Mouse (Mus musculus) layer of hippocampus, adult 9-10 months (tissue): ENCODE data around the gene Iqcj.

Source experiments
- DNase-seq: peaks from one replicate; pipeline ENCODE4 v3.0.0; 2022; ENCODE audit warnings: low spot score

The Iqcj gene

DNA sequence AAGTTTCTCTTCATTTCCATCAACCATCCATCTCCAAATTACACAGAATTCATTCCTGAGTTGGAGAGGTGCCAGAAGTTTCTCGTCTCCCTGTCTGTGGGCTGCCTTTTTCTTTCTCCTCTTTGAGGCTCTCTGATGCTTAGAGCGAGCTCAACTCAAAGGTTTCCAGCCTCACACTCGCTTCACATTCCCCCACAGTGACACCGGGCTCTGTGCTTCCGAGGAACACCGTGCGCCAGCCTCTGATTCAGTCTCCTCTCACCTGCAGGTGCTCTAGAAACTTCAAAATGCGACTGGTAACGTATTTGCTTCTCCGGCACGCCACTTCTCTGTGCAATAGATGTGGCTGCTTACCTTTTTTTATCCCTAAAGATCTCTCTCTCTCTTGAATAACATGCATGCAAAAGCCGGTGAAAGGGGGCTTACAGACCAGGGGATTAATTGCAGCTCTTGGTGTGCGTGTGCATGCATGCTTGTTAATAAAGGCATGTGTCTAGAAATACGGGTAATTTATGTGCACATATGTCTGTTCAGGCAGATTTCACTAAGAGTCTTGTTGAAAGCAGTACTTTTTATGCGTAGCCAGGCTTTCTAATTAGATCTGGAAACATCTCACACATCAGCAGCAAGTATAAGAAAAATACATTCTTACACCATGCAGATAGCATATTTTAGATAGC, at the start of gene Iqcj, which contains the start of gene Iqschfp:
TSS of gene Iqcj (plus strand) at position 195 of the 680 bp plus-strand sequence.
TSS of gene Iqschfp (plus strand) at position 207 of the 680 bp plus-strand sequence.
- no peak for DNase-seq

DNA sequence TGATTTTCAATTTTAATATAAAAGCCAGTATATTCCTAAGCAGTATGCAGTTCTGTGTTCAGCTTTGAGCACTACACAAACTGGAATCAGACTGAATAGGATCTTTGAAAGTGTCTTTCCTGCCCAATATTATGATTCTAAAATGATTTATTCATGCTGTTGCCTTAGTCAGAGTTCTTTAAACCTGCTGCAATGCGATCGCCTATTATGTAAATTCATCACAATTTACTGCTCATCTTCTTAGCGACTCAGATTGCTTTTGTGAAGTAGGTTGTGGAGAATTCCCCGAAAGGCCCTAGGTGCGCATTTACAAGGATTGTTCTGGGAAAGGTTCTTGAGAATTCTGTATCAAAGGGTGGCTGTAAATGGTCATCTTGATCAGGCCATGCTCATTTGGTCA, 39.6 kb upstream of the Iqcj start:
- DNase-seq, result no peak

- DNase-seq, result no peak
Measured at GRCm38 (mm10) chr3:67861524-67861923, 30.5 kb upstream of the Iqcj start.

- DNase-seq, result no peak
Measured at GRCm38 (mm10) chr3:67867420-67868065, 24.5 kb upstream of the Iqcj start.

GRCm38 (mm10) chr3:67869424-67869823, 22.6 kb upstream of the Iqcj start:
- DNase-seq, result no peak

DNA sequence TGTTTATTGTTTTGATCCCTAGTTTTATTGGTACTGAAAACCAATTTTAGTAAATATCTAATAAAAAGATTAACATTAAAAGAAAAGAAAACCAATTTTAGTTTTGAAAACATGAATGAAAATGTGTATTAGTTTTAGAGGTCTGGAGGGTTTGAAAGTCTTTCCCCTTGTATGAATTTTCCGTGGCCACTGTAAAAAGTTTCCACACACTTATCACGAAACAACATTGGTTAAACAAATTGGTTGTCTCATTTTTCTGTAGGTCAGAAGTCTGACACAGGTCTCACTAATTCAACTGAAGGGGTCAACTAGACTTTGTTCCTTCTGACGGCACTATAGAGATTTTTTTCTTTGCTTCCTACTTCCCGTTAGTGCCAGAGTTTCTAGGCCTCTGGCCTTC, 14.8 kb upstream of the Iqcj start:
- DNase-seq, result no peak

DNA sequence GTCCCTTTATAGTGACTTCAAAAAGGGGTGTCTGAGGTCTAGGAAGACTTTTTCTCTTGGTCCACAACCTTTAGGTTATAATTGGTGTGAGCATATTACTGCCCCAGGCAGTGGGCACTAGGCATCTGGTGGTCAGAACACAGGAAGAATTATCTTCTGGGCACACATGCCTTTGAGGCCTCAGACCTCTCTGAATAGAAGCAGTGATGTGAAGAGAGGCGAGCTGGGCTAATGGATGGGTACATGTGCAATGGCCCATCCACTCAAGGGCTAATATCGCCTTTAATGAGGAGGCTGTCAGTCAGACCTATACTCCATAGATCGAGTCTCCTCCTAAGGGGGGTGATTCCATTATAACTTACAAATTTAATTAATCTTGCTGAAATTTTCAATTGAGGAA, 7.7 kb upstream of the Iqcj start:
- no peak for DNase-seq

- DNase-seq, result no peak
Measured at GRCm38 (mm10) chr3:67886176-67886575, 5.8 kb upstream of the Iqcj start.

DNA sequence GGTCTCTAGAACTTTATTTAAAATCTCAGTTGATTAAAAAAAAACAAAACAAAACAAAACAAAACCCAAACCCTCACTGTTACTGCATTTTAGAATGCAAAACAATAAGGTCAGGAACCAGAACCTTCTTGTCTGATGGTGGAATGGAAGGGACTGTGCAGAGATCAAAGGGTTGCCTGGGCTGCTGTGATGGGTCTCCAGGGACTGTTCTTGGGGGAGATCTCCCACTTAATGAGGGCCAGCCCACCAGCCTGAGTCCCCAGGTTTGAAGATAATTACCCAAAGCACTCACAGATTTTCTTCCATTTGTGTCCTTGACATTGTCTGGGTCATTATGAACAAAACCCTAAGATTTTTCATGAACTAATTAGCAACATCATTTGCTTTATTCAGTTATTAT, 4.8 kb upstream of the Iqcj start:
- DNase-seq, result no peak

GRCm38 (mm10) chr3:67892768-67893167, 748 bp downstream of the Iqcj start:
- no peak for DNase-seq

- no peak for DNase-seq
Measured at GRCm38 (mm10) chr3:67902517-67902916, 10.5 kb downstream of the Iqcj start.

DNA sequence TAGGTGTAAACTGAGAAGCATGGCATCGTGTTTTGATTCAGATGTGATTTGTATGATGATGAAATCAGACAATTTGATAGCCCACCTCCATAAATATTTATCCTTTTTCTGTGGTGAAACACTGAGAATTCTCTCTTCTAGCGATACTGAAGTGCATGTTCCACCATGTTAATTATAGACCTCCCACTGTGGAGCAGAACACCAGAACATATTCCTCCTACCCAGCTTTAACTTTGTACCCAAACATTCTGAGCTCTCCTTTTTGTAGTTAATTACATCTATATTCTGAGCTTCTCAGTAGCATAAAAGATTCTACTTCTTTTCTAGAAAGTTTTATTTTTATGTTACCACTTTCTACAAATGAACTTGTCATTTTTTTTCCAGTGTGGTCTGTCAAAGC, 16.6 kb downstream of the Iqcj start:
- DNase-seq, result no peak

DNA sequence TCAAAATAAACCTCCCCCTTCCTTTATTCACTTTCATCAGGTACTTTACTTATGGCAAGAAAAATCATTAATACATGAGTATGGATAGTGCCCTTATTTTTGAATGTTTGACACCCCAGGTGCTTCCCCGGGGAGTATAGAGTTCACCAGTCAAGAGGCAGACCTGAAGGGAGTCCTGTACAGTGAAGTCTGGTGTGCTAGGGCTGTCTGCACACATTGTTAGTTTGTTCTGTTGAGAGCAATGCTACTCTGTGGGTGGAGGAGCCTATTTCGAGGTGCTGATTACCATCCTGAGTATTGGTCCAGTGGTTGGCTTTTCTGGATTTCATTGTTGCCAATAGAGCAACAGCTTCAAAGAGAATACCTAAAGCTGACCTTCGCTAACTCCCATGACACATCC, 26.1 kb downstream of the Iqcj start:
- no peak for DNase-seq

GRCm38 (mm10) chr3:67918634-67919259, 26.7 kb downstream of the Iqcj start:
- no peak for DNase-seq

DNA sequence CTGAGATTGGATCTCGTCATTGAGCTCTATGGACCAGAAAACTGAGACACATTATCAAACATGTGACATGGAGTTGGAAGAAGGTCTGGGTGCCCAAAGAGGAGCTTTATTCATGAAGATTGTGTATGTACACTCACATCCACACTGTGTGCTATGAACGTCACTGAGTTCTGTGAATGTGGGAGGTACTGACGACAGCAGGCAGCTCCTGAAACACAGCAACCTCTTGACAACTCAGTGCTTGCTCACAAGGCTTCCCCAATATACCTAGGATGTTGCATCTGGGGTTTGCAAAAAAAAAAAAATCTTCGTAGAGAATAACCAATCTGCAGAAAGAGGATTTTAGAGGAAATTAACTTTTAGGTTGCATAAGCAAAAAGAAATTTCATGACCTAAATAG, 31.1 kb downstream of the Iqcj start:
- DNase-seq, result no peak

- no peak for DNase-seq
Measured at GRCm38 (mm10) chr3:67925453-67925852, 33.4 kb downstream of the Iqcj start.

DNA sequence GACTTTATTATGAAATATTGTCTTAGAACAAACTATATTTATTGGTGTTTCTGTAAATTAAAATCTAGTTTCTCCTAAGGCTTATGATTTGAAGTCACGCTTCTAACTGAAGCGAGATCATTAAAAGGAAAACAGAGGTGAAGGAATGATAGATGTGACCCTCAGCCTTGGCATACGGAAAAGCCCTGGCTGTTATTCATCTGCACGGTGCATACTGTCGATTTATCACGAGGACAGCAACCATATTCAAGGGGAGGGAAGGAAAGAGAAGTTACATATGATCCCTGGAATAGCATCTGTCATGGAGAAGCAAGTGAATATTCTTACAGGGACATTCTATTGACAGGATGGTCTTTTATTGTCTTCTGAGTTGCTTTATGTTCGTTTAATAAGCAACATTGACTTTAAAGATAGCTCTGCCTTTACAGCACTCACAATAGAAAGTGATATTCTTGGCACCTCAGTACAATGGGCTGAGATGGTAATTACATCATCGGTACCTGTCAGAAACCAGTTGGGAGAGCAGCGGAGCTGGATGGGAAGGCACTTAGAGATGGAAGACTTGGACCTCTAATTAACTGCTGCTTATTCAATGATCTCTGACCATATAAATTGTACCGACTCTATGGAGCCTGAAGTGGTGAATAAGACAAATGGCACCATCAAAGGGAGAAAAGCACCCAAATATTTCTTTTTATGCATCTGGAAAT, 38.6 kb downstream of the Iqcj start:
- DNase-seq, result no peak

DNA sequence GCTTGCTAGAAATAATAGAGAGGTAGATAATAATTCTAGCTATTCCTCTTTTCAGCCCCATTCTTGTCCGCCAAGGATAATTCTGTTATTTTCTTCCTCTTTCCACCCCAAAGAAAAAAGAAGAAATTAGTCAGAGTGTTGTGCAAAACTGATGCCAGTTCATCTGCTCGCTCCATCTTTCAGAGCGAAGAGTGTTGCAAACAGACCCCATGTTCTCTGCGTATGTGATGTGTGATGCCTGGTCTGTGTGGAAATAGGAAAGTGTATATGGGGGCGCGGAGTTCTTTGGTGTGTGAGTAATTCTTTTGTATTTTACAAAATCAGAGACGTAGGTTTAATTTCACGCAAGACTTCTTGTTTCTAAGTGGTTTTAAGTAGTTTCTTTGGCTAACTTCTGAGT, 39.2 kb downstream of the Iqcj start:
- no peak for DNase-seq

DNA sequence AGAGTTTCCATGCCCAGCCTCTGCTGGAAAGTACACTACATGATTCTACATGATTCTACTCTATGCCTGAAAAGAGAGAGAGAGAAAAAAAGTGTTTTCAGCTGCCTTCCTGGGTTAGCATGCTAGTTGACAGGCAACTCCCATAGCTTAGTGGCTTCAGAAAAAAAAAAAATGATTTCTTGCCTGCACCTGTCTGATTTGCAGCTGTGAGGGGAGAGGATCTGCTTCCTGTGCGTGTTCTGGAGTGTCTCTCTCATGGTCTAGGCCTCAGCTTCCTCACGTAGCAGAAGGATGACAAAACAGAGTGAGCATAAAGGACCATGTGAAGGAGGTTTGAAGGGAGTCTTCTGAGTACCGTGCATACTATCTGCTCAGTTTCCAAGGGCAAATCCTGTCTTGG, 39.9 kb downstream of the Iqcj start:
- no peak for DNase-seq

GRCm38 (mm10) chr3:67935829-67936228, 43.8 kb downstream of the Iqcj start:
- DNase-seq, result no peak

DNA sequence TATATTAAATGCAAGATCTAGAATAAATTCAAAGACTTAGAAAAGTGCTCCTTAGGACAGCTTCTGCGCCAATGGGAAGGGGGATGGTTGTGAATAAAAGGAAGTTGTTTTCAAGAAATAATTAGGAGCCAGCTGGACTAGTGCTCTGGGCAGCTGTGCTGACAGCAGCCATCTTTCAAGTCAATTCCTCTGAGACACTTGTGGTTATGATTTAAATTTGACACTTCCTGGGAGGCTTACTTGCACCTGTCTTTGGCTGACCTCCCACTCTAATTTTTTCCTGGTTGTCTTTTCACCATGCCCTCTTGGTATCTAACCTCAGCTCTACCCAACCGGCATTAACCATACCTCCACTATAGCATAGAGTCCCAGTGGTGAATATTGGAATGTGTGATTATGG, 55.0 kb downstream of the Iqcj start:
- no peak for DNase-seq

GRCm38 (mm10) chr3:67952517-67952940, 60.5 kb downstream of the Iqcj start:
- DNase-seq, result no peak
